In genomic region chr11:51649889-51650199, GRCm38 (mm10) we compare ENCODE assay signal across 8 mouse cellular contexts. TPM values are rescaled to one million over a fixed set of nuclear protein-coding genes. Genes with fewer than 3 reads are reported as not detected.
A peak's percentile ranks its signal among the peaks of the same experiment; 100 is the strongest.
DNase-seq lines count a peak whose midpoint lies in the region; ATAC-seq and TF ChIP-seq lines count a peak whose summit lies in the region.

No protein-coding gene starts in this region.

- H3K9ac ChIP-seq in forebrain, postnatal 0 days, result peak overlapping the region; percentile 73
- H3K9ac ChIP-seq in liver, embryonic 16.5 days (ENCODE audit: low read depth, low read length), result peak overlapping the region; percentile 62; the same call in 1 of the 2 replicates

- TF ChIP-seq CTCF in kidney, adult 2 months (conservative IDR thresholded peaks at IDR 0.05; ENCODE audit: insufficient read depth, insufficient read length, low read depth, low read length), result no peak
- no peak for TF ChIP-seq CTCF in forebrain, postnatal 0 days (IDR thresholded peaks at IDR 0.05; ENCODE audit: low read depth)

- ATAC-seq in forebrain, postnatal 0 days, result peak; percentile 19; the same call in 1 of the 2 replicates
- ATAC-seq in liver, embryonic 16.5 days (ENCODE audit: low read depth), result no peak

- peak overlapping the region; percentile 74 for H3K4me3 ChIP-seq in kidney, adult 2 months (ENCODE audit: insufficient read depth, low read depth, low read length)
- peak overlapping the region; percentile 64 for H3K4me3 ChIP-seq in forebrain, postnatal 0 days (ENCODE audit: low read depth, low read length)
- H3K4me3 ChIP-seq in liver, embryonic 16.5 days (ENCODE audit: low read depth, low read length), result peak overlapping the region; percentile 64

- TF ChIP-seq POLR2A in kidney, adult 2 months (IDR thresholded peaks at IDR 0.05; ENCODE audit: low read depth, low read length), result no peak

- H3K36me3 ChIP-seq in kidney, adult 2 months (ENCODE audit: control insufficient read depth, insufficient read depth, low read length), result no peaks in the 10 kb centered on the region
- no peaks in the 10 kb centered on the region for H3K36me3 ChIP-seq in forebrain, postnatal 0 days (ENCODE audit: insufficient read depth)
- H3K36me3 ChIP-seq in liver, embryonic 16.5 days (ENCODE audit: control insufficient read depth, insufficient read depth), result no peaks in the 10 kb centered on the region

- peak overlapping the region; percentile 86 for H3K4me2 ChIP-seq in forebrain, postnatal 0 days (ENCODE audit: low read depth)
- H3K4me2 ChIP-seq in liver, embryonic 16.5 days (ENCODE audit: low read depth, low read length), result peak overlapping the region; percentile 76

- no peaks in the 10 kb centered on the region for H3K27me3 ChIP-seq in kidney, adult 2 months (replicated peaks; ENCODE audit: control insufficient read depth, insufficient read depth, low read length)
- no peaks in the 10 kb centered on the region for H3K27me3 ChIP-seq in forebrain, postnatal 0 days (ENCODE audit: insufficient read depth, low read length)
- peaks cover 33% of the 10 kb centered on the region for H3K27me3 ChIP-seq in liver, embryonic 16.5 days (ENCODE audit: control insufficient read depth, insufficient read depth, low read depth, low read length)

- no peak for DNase-seq in kidney, adult 2 months
- DNase-seq in kidney, adult 9 months, result no peak
- peak; percentile 63 for DNase-seq in R1 (ENCODE audit: low read depth, low spot score)
- no peak for DNase-seq in forebrain, postnatal 0 days
- DNase-seq in right cerebral cortex, postnatal 25 days, result peak; percentile 24
- DNase-seq in layer of hippocampus, postnatal 36 days, result no peak
- DNase-seq in adrenal gland, adult 2 months, result no peak

- H3K27ac ChIP-seq in kidney, adult 2 months (ENCODE audit: insufficient read depth, low read depth, low read length), result peak overlapping the region; percentile 28; the same call in 1 of the 2 replicates
- no peak overlapping the region for H3K27ac ChIP-seq in forebrain, postnatal 0 days (ENCODE audit: low read depth, low read length)
- no peak overlapping the region for H3K27ac ChIP-seq in liver, embryonic 16.5 days (ENCODE audit: low read length)

- H3K4me1 ChIP-seq in kidney, adult 2 months (ENCODE audit: control insufficient read depth, insufficient read depth, low read length), result peaks cover 15% of the 10 kb centered on the region; the same call in 1 of the 2 replicates
- no peaks in the 10 kb centered on the region for H3K4me1 ChIP-seq in forebrain, postnatal 0 days (ENCODE audit: insufficient read depth)
- peaks cover 11% of the 10 kb centered on the region for H3K4me1 ChIP-seq in liver, embryonic 16.5 days (ENCODE audit: control insufficient read depth, low read depth, low read length)

- no peaks in the 10 kb centered on the region for H3K9me3 ChIP-seq in forebrain, postnatal 0 days (ENCODE audit: low read length)
- H3K9me3 ChIP-seq in liver, embryonic 16.5 days (replicated peaks; ENCODE audit: control insufficient read depth, low read length), result no peaks in the 10 kb centered on the region

- 21% methylated on average over 7 of the region's 7 CpGs for WGBS in kidney, adult 2 months
- 4% methylated on average over 7 of the region's 7 CpGs for WGBS in forebrain, postnatal 0 days
- 1% methylated on average over 7 of the region's 7 CpGs for WGBS in liver, embryonic 16.5 days (ENCODE audit: insufficient replicate concordance)

RNA-seq across cellular contexts. Expression of gene N4bp3, which starts 0.8 kb away (rescaled TPM):
- polyA plus RNA-seq in kidney, adult 2 months (2012; rRNA removed), result 11.8 and 13.6 TPM in 2 replicates
- 23.4 and 26.4 TPM in 2 replicates for total RNA-seq in forebrain, postnatal 0 days (2014; rRNA removed)
- 17.3 and 17.9 TPM in 2 replicates for polyA plus RNA-seq in forebrain, postnatal 0 days (2015; fragmentation: Nextera tagmentation; extraction: Ambion mirVana)
- polyA plus RNA-seq in liver, embryonic 16.5 days (2015; fragmentation: Nextera tagmentation; extraction: Ambion mirVana), result 2.8 and 3.9 TPM in 2 replicates
- total RNA-seq in layer of hippocampus, postnatal 36 days (2021), result 10 to 100 TPM; 12.4 to 12.6 TPM
- 1 to 10 TPM; 5.3 to 9.3 TPM for total RNA-seq in adrenal gland, adult 2 months (2021)
- 10.5 and 15.1 TPM in 2 replicates for polyA plus RNA-seq in adrenal gland, adult 2 months (2012; rRNA removed)

RNA-seq across cellular contexts. Expression of gene D930048N14Rik, which starts 0.9 kb away (rescaled TPM):
- 10.7 and 13.7 TPM in 2 replicates for polyA plus RNA-seq in kidney, adult 2 months (2012; rRNA removed)
- 0.85 and 1.1 TPM in 2 replicates for total RNA-seq in forebrain, postnatal 0 days (2014; rRNA removed)
- polyA plus RNA-seq in forebrain, postnatal 0 days (2015; fragmentation: Nextera tagmentation; extraction: Ambion mirVana), result 0.39 and 0.46 TPM in 2 replicates
- 0.44 and 0.46 TPM in 2 replicates for polyA plus RNA-seq in liver, embryonic 16.5 days (2015; fragmentation: Nextera tagmentation; extraction: Ambion mirVana)
- 1 to 10 TPM; 1.5 to 1.9 TPM for total RNA-seq in layer of hippocampus, postnatal 36 days (2021)
- total RNA-seq in adrenal gland, adult 2 months (2021), result 1 to 10 TPM; 1.0 to 2.4 TPM
- polyA plus RNA-seq in adrenal gland, adult 2 months (2012; rRNA removed), result 5.0 and 6.1 TPM in 2 replicates

RNA-seq across cellular contexts. Expression of gene Rmnd5b, which starts 14.1 kb away (rescaled TPM):
- 46.6 and 52.9 TPM in 2 replicates for polyA plus RNA-seq in kidney, adult 2 months (2012; rRNA removed)
- total RNA-seq in forebrain, postnatal 0 days (2014; rRNA removed), result 70.7 and 88.2 TPM in 2 replicates
- polyA plus RNA-seq in forebrain, postnatal 0 days (2015; fragmentation: Nextera tagmentation; extraction: Ambion mirVana), result 74.4 and 75.9 TPM in 2 replicates
- polyA plus RNA-seq in liver, embryonic 16.5 days (2015; fragmentation: Nextera tagmentation; extraction: Ambion mirVana), result 16.6 and 17.7 TPM in 2 replicates
- total RNA-seq in layer of hippocampus, postnatal 36 days (2021), result 10 to 100 TPM; 60.0 to 62.6 TPM
- total RNA-seq in adrenal gland, adult 2 months (2021), result 10 to 100 TPM; 44.0 to 61.9 TPM
- polyA plus RNA-seq in adrenal gland, adult 2 months (2012; rRNA removed), result 201 and 250 TPM in 2 replicates

RNA-seq across cellular contexts. Expression of gene Nhp2, which starts 30.3 kb away (rescaled TPM):
- 44.6 and 49.8 TPM in 2 replicates for polyA plus RNA-seq in kidney, adult 2 months (2012; rRNA removed)
- 66.5 and 81.2 TPM in 2 replicates for total RNA-seq in forebrain, postnatal 0 days (2014; rRNA removed)
- 118 and 155 TPM in 2 replicates for polyA plus RNA-seq in forebrain, postnatal 0 days (2015; fragmentation: Nextera tagmentation; extraction: Ambion mirVana)
- polyA plus RNA-seq in liver, embryonic 16.5 days (2015; fragmentation: Nextera tagmentation; extraction: Ambion mirVana), result 69.5 and 79.3 TPM in 2 replicates
- total RNA-seq in layer of hippocampus, postnatal 36 days (2021), result 10 to 100 TPM; 41.8 to 45.5 TPM
- 10 to 100 TPM; 76.3 to 79.4 TPM for total RNA-seq in adrenal gland, adult 2 months (2021)
- polyA plus RNA-seq in adrenal gland, adult 2 months (2012; rRNA removed), result 41.8 and 48.3 TPM in 2 replicates

RNA-seq across cellular contexts. Expression of gene 0610009B22Rik, which starts 38.8 kb away (rescaled TPM):
- 30.5 and 41.0 TPM in 2 replicates for polyA plus RNA-seq in kidney, adult 2 months (2012; rRNA removed)
- total RNA-seq in forebrain, postnatal 0 days (2014; rRNA removed), result 32.5 and 40.9 TPM in 2 replicates
- polyA plus RNA-seq in forebrain, postnatal 0 days (2015; fragmentation: Nextera tagmentation; extraction: Ambion mirVana), result 78.7 and 81.4 TPM in 2 replicates
- 34.4 and 36.0 TPM in 2 replicates for polyA plus RNA-seq in liver, embryonic 16.5 days (2015; fragmentation: Nextera tagmentation; extraction: Ambion mirVana)
- 10 to 100 TPM; 41.1 to 43.6 TPM for total RNA-seq in layer of hippocampus, postnatal 36 days (2021)
- 10 to 100 TPM; 49.2 to 53.7 TPM for total RNA-seq in adrenal gland, adult 2 months (2021)
- polyA plus RNA-seq in adrenal gland, adult 2 months (2012; rRNA removed), result 4.2 and 4.8 TPM in 2 replicates

Comparison
In these comparisons a context has a peak if more than half of its experiments do, and no peak if none do; other contexts are left out.
1. DNase-seq: peak in R1 (single experiment) and right cerebral cortex, postnatal 25 days (single experiment); none in kidney, adult 2 months (single experiment), kidney, adult 9 months (single experiment), forebrain, postnatal 0 days (single experiment), layer of hippocampus, postnatal 36 days (0 of 2) and adrenal gland, adult 2 months (single experiment).
2. Peak in every context shown above with its lines, with median percentiles within 50 percentile points of each other: H3K4me3 ChIP-seq.